Comparison of ENCODE assay signal across 7 mouse cellular contexts in the genomic region with DNA sequence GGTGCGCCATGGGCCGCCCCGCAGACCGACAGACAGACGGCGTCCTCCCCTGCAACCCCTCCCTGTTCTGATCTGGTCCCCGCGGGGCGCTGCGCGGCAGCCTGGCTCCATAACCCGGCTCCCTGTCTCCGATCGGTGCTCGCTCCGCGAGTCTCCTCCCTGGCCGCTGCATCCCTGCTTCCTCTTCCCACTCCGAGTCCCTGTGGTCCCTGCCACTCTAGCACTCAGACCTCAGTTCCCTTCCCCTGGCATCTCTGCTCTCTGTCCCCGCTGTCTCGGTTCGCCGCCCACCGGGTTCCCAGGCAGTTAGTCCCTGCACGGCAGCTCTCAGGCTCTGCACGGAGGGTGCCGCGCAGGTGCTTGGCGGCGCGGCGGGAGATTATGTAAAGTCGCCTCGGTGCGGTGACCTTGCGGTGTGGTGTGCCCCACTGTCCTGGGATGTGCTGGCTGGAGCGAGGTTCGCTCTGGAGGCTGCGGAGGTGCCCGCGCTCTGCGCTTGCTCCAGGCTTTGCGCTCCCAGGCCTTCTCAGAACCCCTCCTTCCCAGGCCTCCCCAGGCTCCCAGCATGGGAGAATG. TPM values are rescaled to one million over a fixed set of nuclear protein-coding genes. Genes with fewer than 3 reads are reported as not detected.
DNase-seq lines count a peak whose midpoint lies in the region; ATAC-seq and TF ChIP-seq lines count a peak whose summit lies in the region.

No protein-coding gene starts in this region.

- under 1% methylated on average over 42 of the region's 43 CpGs for WGBS in hindbrain, embryonic 12.5 days
- under 1% methylated on average over 43 of the region's 43 CpGs for WGBS in limb, embryonic 11.5 days
- under 1% methylated on average over 40 of the region's 43 CpGs for WGBS in neural tube, embryonic 11.5 days

- 0 out of 2 replicates have a peak, but pooled peaks have one; percentile 25 for TF ChIP-seq EP300 in ES-Bruce4 (IDR thresholded peaks at IDR 0.05; ENCODE audit: insufficient read depth, low read depth, low read length)

- H3K9me3 ChIP-seq in ES-Bruce4 (replicated peaks; ENCODE audit: control insufficient read depth, insufficient read depth, low read length, poor library complexity, severe bottlenecking), result no peaks in the 10 kb centered on the region
- no peaks in the 10 kb centered on the region for H3K9me3 ChIP-seq in hindbrain, embryonic 12.5 days (replicated peaks)
- no peaks in the 10 kb centered on the region for H3K9me3 ChIP-seq in limb, embryonic 11.5 days (ENCODE audit: control insufficient read depth, low read length)
- H3K9me3 ChIP-seq in neural tube, embryonic 11.5 days (ENCODE audit: control insufficient read depth, low read length), result no peaks in the 10 kb centered on the region

- peak; percentile 87 for ATAC-seq in hindbrain, embryonic 12.5 days (ENCODE audit: low FRiP score)
- ATAC-seq in limb, embryonic 11.5 days (ENCODE audit: insufficient number of reproducible peaks, low FRiP score, low TSS enrichment, low read depth), result peak; percentile 31; the same call in 1 of the 2 replicates
- ATAC-seq in neural tube, embryonic 11.5 days (ENCODE audit: insufficient read depth, low FRiP score, low TSS enrichment), result peak; percentile 83

- TF ChIP-seq CTCF in ES-Bruce4 (IDR thresholded peaks at IDR 0.05; ENCODE audit: low read depth, low read length), result no peak

- no peak overlapping the region for H3K27ac ChIP-seq in ES-Bruce4 (ENCODE audit: insufficient read depth, low read length)
- H3K27ac ChIP-seq in hindbrain, embryonic 12.5 days, result peak overlapping the region; percentile 84
- H3K27ac ChIP-seq in limb, embryonic 11.5 days (replicated peaks; ENCODE audit: low read depth, low read length), result no peak overlapping the region
- H3K27ac ChIP-seq in neural tube, embryonic 11.5 days (ENCODE audit: low read depth, low read length), result no peak overlapping the region

- no peaks in the 10 kb centered on the region for H3K27me3 ChIP-seq in ES-Bruce4 (ENCODE audit: control insufficient read depth, insufficient read depth, low read length, poor library complexity, severe bottlenecking)
- H3K27me3 ChIP-seq in hindbrain, embryonic 12.5 days, result peaks cover 38% of the 10 kb centered on the region
- H3K27me3 ChIP-seq in limb, embryonic 11.5 days (ENCODE audit: control insufficient read depth, insufficient read depth, low read length), result peaks cover 29% of the 10 kb centered on the region
- H3K27me3 ChIP-seq in neural tube, embryonic 11.5 days (ENCODE audit: control insufficient read depth, insufficient read depth, low read length), result peaks cover 23% of the 10 kb centered on the region

- H3K4me2 ChIP-seq in hindbrain, embryonic 12.5 days (replicated peaks), result peak overlapping the region; percentile 92
- peak overlapping the region; percentile 98 for H3K4me2 ChIP-seq in limb, embryonic 11.5 days (ENCODE audit: low read depth, severe bottlenecking)
- peak overlapping the region; percentile 92 for H3K4me2 ChIP-seq in neural tube, embryonic 11.5 days (ENCODE audit: low read depth)

- H3K4me1 ChIP-seq in ES-Bruce4 (ENCODE audit: control insufficient read depth, insufficient read depth, low read length), result peaks cover 1% of the 10 kb centered on the region
- H3K4me1 ChIP-seq in hindbrain, embryonic 12.5 days, result peaks cover 4% of the 10 kb centered on the region; the same call in 1 of the 2 replicates
- no peaks in the 10 kb centered on the region for H3K4me1 ChIP-seq in limb, embryonic 11.5 days (ENCODE audit: control insufficient read depth, insufficient read depth, low read length)
- H3K4me1 ChIP-seq in neural tube, embryonic 11.5 days (ENCODE audit: control insufficient read depth, insufficient read depth, low read length), result no peaks in the 10 kb centered on the region

- peak overlapping the region; percentile 63 for H3K4me3 ChIP-seq in ES-Bruce4 (ENCODE audit: low read depth, low read length)
- H3K4me3 ChIP-seq in hindbrain, embryonic 12.5 days, result peak overlapping the region; percentile 76
- H3K4me3 ChIP-seq in limb, embryonic 11.5 days (ENCODE audit: low read depth, low read length), result peak overlapping the region; percentile 67
- peak overlapping the region; percentile 80 for H3K4me3 ChIP-seq in neural tube, embryonic 11.5 days (ENCODE audit: low read depth, low read length)

- H3K36me3 ChIP-seq in ES-Bruce4 (ENCODE audit: control insufficient read depth, insufficient read depth, low read length, poor library complexity, severe bottlenecking), result no peaks in the 10 kb centered on the region
- H3K36me3 ChIP-seq in hindbrain, embryonic 12.5 days, result no peaks in the 10 kb centered on the region
- H3K36me3 ChIP-seq in limb, embryonic 11.5 days (ENCODE audit: control insufficient read depth, insufficient read depth, low read length), result no peaks in the 10 kb centered on the region
- H3K36me3 ChIP-seq in neural tube, embryonic 11.5 days (ENCODE audit: control insufficient read depth, insufficient read depth, low read length), result no peaks in the 10 kb centered on the region

- peak overlapping the region; percentile 70 for H3K9ac ChIP-seq in ES-Bruce4 (ENCODE audit: low read depth, poor library complexity, severe bottlenecking)
- H3K9ac ChIP-seq in hindbrain, embryonic 12.5 days, result peak overlapping the region; percentile 82
- peak overlapping the region; percentile 50; the same call in 1 of the 2 replicates for H3K9ac ChIP-seq in limb, embryonic 11.5 days (ENCODE audit: low read length)
- H3K9ac ChIP-seq in neural tube, embryonic 11.5 days (ENCODE audit: low read length), result peak overlapping the region; percentile 72

- peak; percentile 86 for DNase-seq in ZHBTc4 (ENCODE audit: low read depth, low spot score)
- peak; percentile 9 for DNase-seq in embryo, embryonic 11.5 days (ENCODE audit: low read depth, low spot score)
- DNase-seq in limb, embryonic 11.5 days (ENCODE audit: low spot score), result peak; percentile 67
- peak; percentile 63 for DNase-seq in neural tube, embryonic 11.5 days (ENCODE audit: low spot score)
- no peak for DNase-seq in T-cell, adult 2 months (ENCODE audit: low spot score)

- TF ChIP-seq POLR2A in ES-Bruce4 (IDR thresholded peaks at IDR 0.05; ENCODE audit: insufficient read depth, low read length), result no peak

RNA-seq across cellular contexts. Expression of a gene that starts 0.8 kb away (rescaled TPM):
- polyA plus RNA-seq in ES-Bruce4 (2011; ENCODE audit: insufficient read depth, insufficient read length, low read depth, missing spikeins), result 18.6 TPM in 2 replicates
- polyA plus RNA-seq in hindbrain, embryonic 12.5 days (2016; fragmentation: Nextera tagmentation; extraction: Ambion mirVana), result 22.4 and 24.0 TPM in 2 replicates
- polyA plus RNA-seq in limb, embryonic 11.5 days (2014; fragmentation: Nextera tagmentation; extraction: Ambion mirVana), result 0.91 and 1.7 TPM in 2 replicates
- 13.3 and 14.8 TPM in 2 replicates for polyA plus RNA-seq in neural tube, embryonic 11.5 days (2014; fragmentation: Nextera tagmentation; extraction: Ambion mirVana)

Comparison
In these comparisons a context has a peak if more than half of its experiments do, and no peak if none do; other contexts are left out.
1. ATAC-seq: peak in every context shown above with its lines; median percentile 87 in hindbrain, embryonic 12.5 days; 83 in neural tube, embryonic 11.5 days; 31 in limb, embryonic 11.5 days.